Mouse (Mus musculus) brain, embryonic 14.5 days (tissue): ENCODE measurements around the gene Nbl1. TPM values are rescaled to one million over a fixed set of nuclear protein-coding genes. Genes with fewer than 3 reads are reported as not detected.

Experiments
- DNase-seq: peaks from one replicate; pipeline ENCODE4 v3.0.0-alpha.2; 2011; ENCODE audit warnings: low read depth
- CTCF ChIP-seq: fragments of 200-500 bp; IDR thresholded peaks from 2 replicates; pipeline ENCODE4 v1.5.1; 2012; ENCODE audit warnings: inconsistent platforms, mild to moderate bottlenecking, moderate library complexity, borderline replicate concordance; ENCODE audit not compliant: insufficient read depth, insufficient read length; ENCODE audit errors: extremely low read depth
- POLR2A ChIP-seq: fragments of 200-500 bp; IDR thresholded peaks from 2 replicates; pipeline ENCODE4 v1.6.1; 2012; ENCODE audit warnings: mild to moderate bottlenecking, inconsistent platforms, borderline replicate concordance; ENCODE audit not compliant: poor library complexity, insufficient read depth, insufficient read length, severe bottlenecking; ENCODE audit errors: extremely low read depth
- polyA plus RNA-seq: library from polyadenylated mRNA; depleted of rRNA; stranded (reverse); fragments of >200 nt; gene quantifications from 2 replicates; pipeline ENCODE4 v1.2.3, GENCODE M21; 2012; rRNA removed

The Nbl1 gene
- polyA plus RNA-seq = 33.8 and 35.8 TPM in 2 replicates

DNA sequence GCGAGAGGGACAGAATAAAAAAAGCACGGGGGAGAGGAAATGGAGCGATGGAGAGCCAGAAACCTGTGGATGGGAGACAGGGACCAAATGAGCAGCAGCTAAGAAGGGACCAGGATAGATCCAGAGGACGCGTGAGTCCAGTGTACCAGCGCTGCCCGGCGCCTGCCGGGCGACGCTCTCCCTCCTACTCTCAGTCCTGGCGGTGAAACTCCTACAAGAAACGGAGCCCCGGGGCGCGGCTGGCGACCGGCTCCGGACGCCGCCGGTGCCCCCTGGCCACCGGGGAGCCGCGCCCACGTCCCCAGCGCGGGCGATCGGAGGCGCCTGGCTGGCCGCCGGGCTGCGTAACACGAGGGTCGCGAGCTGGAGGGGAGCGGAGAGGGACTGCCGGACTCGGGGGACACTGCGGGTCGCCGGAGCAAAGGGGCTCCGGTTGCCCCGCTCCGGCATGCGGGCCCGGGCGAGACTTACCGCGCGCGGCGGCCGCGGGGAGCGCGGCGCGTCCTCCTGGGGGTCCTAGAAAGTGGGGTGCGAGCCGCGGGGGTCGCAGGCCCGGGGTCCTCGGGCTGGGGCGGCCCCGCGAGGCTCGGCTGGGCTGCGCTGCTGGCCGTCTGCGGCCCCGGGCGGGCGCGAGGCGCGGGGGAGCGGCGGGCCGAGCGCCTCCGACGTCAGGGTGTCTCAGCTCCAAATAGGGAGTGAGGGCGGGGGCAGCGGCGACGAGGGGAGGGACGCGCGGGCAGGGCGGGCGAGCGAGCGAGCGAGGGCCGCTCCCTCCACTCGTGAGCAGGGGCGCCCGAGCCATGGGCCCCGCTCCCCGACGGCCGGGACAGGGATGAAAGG is at the start of gene Nbl1:
TSS of gene Nbl1 (minus strand) at position 638 of the 840 bp plus-strand sequence.
- TF ChIP-seq CTCF = no peak
- no peak for TF ChIP-seq POLR2A
- no peak for DNase-seq

- TF ChIP-seq CTCF (peak; percentile 34; the same call in 1 of the 2 replicates), POLR2A (no peak)
- no peak for DNase-seq
Observed at GRCm38 (mm10) chr4:139141785-139142184, 49.0 kb upstream of the Nbl1 start.

DNA sequence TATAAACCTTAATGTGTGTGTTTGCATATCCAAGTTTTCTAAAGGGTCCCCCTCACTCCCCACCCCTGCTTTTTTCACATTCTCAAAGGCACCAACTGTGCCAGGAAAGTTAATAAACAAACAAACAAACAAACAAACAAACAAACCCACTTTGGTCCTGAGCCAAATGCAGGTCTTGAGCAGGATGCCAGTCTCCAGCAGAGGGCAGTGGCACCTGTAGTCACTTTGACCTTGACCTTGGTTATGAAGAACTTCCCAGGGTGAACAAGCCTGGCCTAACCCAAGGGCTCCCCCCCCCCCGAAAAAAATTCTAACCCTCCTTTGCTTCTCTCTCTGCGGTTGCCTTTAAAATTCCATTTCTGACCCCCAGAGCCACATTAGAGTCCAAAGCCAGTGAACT is 47.5 kb upstream of the Nbl1 start:
- no peak for DNase-seq
- TF ChIP-seq POLR2A = no peak
- TF ChIP-seq CTCF = no peak

DNA sequence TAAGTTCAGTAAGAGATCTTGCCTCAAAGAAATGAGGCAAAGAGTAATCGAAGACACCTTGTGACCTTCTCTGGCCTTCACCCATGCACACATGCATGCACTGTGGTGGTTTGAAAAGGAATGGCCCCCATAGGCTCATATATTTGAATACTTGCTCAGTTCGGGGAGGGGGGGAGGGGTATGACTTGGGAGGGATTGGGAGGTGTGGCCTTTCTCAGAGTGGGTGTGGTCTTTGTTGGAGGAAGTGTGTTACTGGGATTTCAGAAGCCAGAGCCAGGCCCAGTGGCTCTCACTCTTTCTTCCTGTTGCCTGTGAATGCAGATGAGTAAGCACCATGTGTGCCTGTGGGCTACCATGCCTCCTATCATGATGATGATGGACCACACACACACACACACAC is 43.2 kb upstream of the Nbl1 start:
- no peak for TF ChIP-seq POLR2A
- TF ChIP-seq CTCF = no peak
- no peak for DNase-seq

- no peak for DNase-seq
- TF ChIP-seq POLR2A (no peak), CTCF (no peak)
Observed at GRCm38 (mm10) chr4:139133109-139133508, 40.3 kb upstream of the Nbl1 start.

DNA sequence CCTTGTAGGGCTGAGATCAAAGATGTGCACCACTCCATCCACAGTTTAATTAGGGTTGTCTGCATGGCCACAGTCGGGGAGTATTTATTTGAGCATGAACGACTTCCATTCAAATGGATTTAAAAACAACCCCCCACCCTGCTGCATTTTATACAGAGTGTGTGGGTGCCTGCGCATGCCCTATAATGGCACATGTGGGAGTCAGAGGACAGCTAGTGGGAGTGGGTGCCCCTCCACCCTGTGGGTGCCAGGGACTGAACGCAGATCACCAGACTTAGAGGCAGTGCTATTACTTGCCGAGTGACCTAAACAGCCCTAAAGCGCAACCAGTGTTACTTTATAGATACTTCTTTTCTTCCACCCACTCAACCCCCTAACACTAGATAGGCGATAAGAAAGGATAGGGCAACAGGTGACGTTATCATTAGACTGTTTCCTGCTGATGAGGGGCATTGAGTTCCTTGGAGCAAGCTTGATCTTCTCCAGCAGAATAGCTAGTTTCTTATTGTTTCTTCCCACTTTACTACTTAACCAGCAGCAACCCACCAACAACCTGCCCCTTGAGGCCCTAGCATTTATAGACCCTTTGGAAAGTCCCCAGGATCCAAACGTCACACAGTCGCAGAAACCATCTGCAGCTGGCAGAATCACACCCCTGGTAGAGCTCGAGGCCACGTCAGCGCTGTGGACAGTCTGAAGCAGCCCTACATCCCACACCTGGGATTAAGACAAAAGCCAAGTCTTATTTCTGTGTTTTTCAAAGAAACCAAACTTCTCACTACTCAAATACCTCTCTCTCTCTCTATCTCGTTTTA is 39.3 kb upstream of the Nbl1 start:
- TF ChIP-seq POLR2A (no peak), CTCF (no peak)
- DNase-seq = no peak

GRCm38 (mm10) chr4:139130701-139131549 is 38.1 kb upstream of the Nbl1 start, which contains the start of gene Minos1:
Gene Minos1, minus strand, starts transcription at chr4:139131113.
- peak; percentile 99 for DNase-seq
- TF ChIP-seq CTCF (no peak), POLR2A (peak; percentile 35; the same call in 1 of the 2 replicates)

DNA sequence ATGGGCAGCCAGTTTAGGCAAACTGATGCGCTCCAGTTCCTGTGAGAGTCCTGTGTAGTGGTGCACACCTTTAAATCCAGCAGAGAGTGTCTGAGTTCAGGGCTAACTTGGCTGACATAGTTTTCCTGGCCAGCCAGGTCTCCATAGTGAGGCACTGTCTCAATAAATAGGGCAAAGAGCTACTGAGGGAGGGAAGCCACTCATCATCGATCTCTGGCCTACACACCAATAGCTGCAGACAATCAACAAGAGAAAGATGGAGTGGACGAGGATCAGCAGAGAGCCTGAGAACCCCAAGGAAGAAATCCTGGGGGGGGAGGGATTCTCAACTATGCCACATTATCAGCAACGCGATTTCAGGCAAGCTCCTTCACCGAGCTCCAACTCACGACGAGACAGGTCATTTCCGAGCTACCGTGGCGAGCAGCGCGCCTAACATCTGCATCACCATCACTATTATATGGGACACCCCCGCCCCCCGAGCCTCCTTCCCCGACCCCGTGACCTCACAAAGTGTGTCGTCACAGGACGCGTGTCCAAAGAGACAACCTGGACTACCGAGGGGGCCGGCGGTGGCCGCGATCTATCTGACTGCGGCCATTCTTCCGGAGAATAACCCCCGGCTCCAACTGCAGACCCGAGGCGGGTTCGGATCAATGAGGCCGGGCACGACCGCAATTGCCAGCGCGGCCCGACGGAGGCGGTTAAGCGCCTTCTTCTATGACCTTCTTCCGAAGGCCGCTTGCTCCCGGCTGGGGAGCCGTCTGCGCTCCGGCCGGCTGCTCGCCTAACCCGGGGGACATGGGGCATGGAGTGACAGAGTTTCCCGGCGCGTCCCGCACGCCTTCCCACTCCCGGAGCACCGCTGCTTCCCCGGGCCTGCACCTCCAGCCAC is 37.3 kb upstream of the Nbl1 start:
- peak; percentile 15 for DNase-seq
- TF ChIP-seq CTCF (no peak), POLR2A (no peak)

GRCm38 (mm10) chr4:139126475-139126874 is 33.7 kb upstream of the Nbl1 start:
- TF ChIP-seq CTCF (no peak), POLR2A (no peak)
- DNase-seq = no peak

GRCm38 (mm10) chr4:139124940-139125339 is 32.1 kb upstream of the Nbl1 start:
- no peak for DNase-seq
- TF ChIP-seq POLR2A (no peak), CTCF (no peak)

DNA sequence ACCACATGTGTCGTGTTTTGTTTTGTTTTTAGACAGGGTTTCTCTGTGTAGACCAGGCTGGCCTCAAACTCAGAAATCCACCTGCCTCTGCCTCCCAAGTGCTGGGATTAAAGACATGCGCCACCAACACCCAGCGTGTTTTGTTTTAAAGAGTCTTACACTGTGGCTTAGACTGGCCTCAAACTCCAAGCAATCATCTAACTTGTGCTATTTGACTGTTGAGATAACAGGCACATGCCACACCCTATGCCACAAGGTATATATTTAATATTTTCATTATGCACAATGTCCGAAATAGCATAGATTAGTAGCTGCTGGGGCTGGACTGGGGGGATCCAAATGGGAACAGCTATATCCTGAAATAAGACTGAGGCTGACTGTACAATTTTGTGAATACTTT is 29.8 kb upstream of the Nbl1 start:
- TF ChIP-seq POLR2A (no peak), CTCF (no peak)
- no peak for DNase-seq

GRCm38 (mm10) chr4:139120998-139121397 is 28.2 kb upstream of the Nbl1 start:
- DNase-seq = no peak
- no peak for TF ChIP-seq CTCF
- TF ChIP-seq POLR2A = no peak

GRCm38 (mm10) chr4:139120281-139120814 is 27.6 kb upstream of the Nbl1 start:
- TF ChIP-seq CTCF = no peak
- TF ChIP-seq POLR2A = no peak
- DNase-seq = no peak
